Mouse (Mus musculus) heart, embryonic 14.5 days (tissue): ENCODE results near the gene Mfap2. TPM values are rescaled to one million over a fixed set of nuclear protein-coding genes. Genes with fewer than 3 reads are reported as not detected.

ENCODE experiments used
- ATAC-seq: fragments of 200-750 bp; cut with Nextera tagmentation; 2 replicates; pipeline ENCODE4 v1.8.0; 2017; ENCODE audit warnings: low read depth, moderate TSS enrichment; ENCODE audit not compliant: insufficient number of reproducible peaks, insufficient read depth, low FRiP score
- H3K27ac ChIP-seq, 2 experiments: fragments of 200-500 bp in 1 of 2; fragments of 300-500 bp in 1 of 2; sonication (generic) in 1 of 2; replicated peaks in 1 of 2; 2 replicates each; pipeline ENCODE4 v1.5.1; 2012 to 2014; ENCODE audit warnings: low read depth in 2 of 2, low read length in 2 of 2, control low read depth in 1 of 2, mild to moderate bottlenecking in 1 of 2, mixed read lengths in 1 of 2; ENCODE audit not compliant: control insufficient read depth in 1 of 2, insufficient read depth in 1 of 2
- H3K27me3 ChIP-seq: fragments of 300-500 bp; sonication (generic); 2 replicates; pipeline ENCODE4 v1.6.1; 2014; ENCODE audit warnings: mild to moderate bottlenecking, low read length, control low read depth; ENCODE audit not compliant: control insufficient read depth, insufficient read depth
- H3K36me3 ChIP-seq: fragments of 300-500 bp; sonication (generic); 2 replicates; pipeline ENCODE4 v1.6.1; 2014; ENCODE audit warnings: mild to moderate bottlenecking, control low read depth, low read length, mixed read lengths; ENCODE audit not compliant: control insufficient read depth, insufficient read depth
- H3K4me1 ChIP-seq, 2 experiments: fragments of 200-500 bp in 1 of 2; fragments of 300-500 bp in 1 of 2; sonication (generic) in 1 of 2; 2 replicates each; pipeline ENCODE4 v1.6.1; 2012 to 2014; ENCODE audit warnings: low read length in 2 of 2, control low read depth in 1 of 2, mixed read lengths in 1 of 2; ENCODE audit not compliant: control insufficient read depth in 2 of 2, insufficient read depth in 2 of 2
- H3K4me2 ChIP-seq: fragments of 300-500 bp; sonication (generic); 2 replicates; pipeline ENCODE4 v1.6.1; 2014; ENCODE audit warnings: mild to moderate bottlenecking, low read length
- H3K4me3 ChIP-seq, 2 experiments: fragments of 200-500 bp in 1 of 2; fragments of 300-500 bp in 1 of 2; sonication (generic) in 1 of 2; 2 replicates each; pipeline ENCODE4 v1.5.1; 2012 to 2014; ENCODE audit warnings: low read length in 2 of 2, mild to moderate bottlenecking in 2 of 2, control low read depth in 1 of 2, low read depth in 1 of 2, moderate library complexity in 1 of 2; ENCODE audit not compliant: control insufficient read depth in 1 of 2, insufficient read depth in 1 of 2
- H3K9ac ChIP-seq: fragments of 300-500 bp; sonication (generic); 2 replicates; pipeline ENCODE4 v1.6.1; 2014; ENCODE audit warnings: mild to moderate bottlenecking, low read length
- H3K9me3 ChIP-seq: fragments of 300-500 bp; sonication (generic); 2 replicates; pipeline ENCODE4 v1.6.1; 2016; ENCODE audit warnings: low read length, control low read depth; ENCODE audit not compliant: control insufficient read depth
- WGBS: fragments of 180-500 bp; shearing (Covaris S2); extraction: QIAGEN DNeasy Blood & Tissue Kit; methylation state at CpG from one replicate; pipeline ENCODE4 v1.1.7; 2014; 5-methylcytosine and 5-hydroxymethylcytosine counted together
- polyA plus RNA-seq: library from polyadenylated mRNA; unstranded; fragments of >200 nt; fragmentation: Nextera tagmentation; extraction: Ambion mirVana; gene quantifications from 2 replicates; pipeline ENCODE4 v1.2.1, GENCODE M21; 2014

Mfap2 gene
- polyA plus RNA-seq, 1 experiment from 2014 or later, result 295 TPM

- Histone ChIP-seq H3K27me3 (no peaks in the 10 kb centered on the region), H3K27ac (no peak overlapping the region), H3K9me3 (no peaks in the 10 kb centered on the region), H3K4me2 (no peak overlapping the region), H3K4me1 (peaks cover 16 to 26% of the 10 kb centered on the region in 2 experiments), H3K36me3 (peaks cover 48% of the 10 kb centered on the region), H3K9ac (0 out of 2 replicates have a peak overlapping the region, but pooled peaks have one; percentile 5), H3K4me3 (no peak overlapping the region)
- 28% methylated on average over 7 of the region's 7 CpGs for WGBS
- ATAC-seq, result no peak
Measured at GRCm38 (mm10) chr4:140964620-140965019, 45.6 kb upstream of the Mfap2 start.

GRCm38 (mm10) chr4:140967386-140968159 lies 42.6 kb upstream of the Mfap2 start:
- H3K4me2 ChIP-seq, result no peak overlapping the region
- WGBS, result 85% methylated on average over 11 of the region's 11 CpGs
- no peak for ATAC-seq
- H3K36me3 ChIP-seq, result peaks cover 78% of the 10 kb centered on the region
- H3K9ac ChIP-seq, result no peak overlapping the region
- no peak overlapping the region for H3K4me3 ChIP-seq
- no peaks in the 10 kb centered on the region for H3K9me3 ChIP-seq
- peaks cover 6 to 11% of the 10 kb centered on the region in 2 experiments for H3K4me1 ChIP-seq
- no peak overlapping the region for H3K27ac ChIP-seq
- no peaks in the 10 kb centered on the region for H3K27me3 ChIP-seq

GRCm38 (mm10) chr4:140971691-140972090 lies 38.5 kb upstream of the Mfap2 start:
- WGBS, result 86% methylated on average over 13 of the region's 13 CpGs
- Histone ChIP-seq H3K4me1 (no peaks in the 10 kb centered on the region), H3K27ac (no peak overlapping the region), H3K4me2 (no peak overlapping the region), H3K4me3 (no peak overlapping the region), H3K9me3 (no peaks in the 10 kb centered on the region), H3K36me3 (peaks cover 100% of the 10 kb centered on the region), H3K9ac (no peak overlapping the region), H3K27me3 (no peaks in the 10 kb centered on the region)
- ATAC-seq, result no peak

GRCm38 (mm10) chr4:140974408-140974807 lies 35.8 kb upstream of the Mfap2 start:
- H3K4me3 ChIP-seq, result no peak overlapping the region
- WGBS, result 92% methylated on average over 6 of the region's 6 CpGs
- H3K4me2 ChIP-seq, result no peak overlapping the region
- H3K27me3 ChIP-seq, result no peaks in the 10 kb centered on the region
- H3K4me1 ChIP-seq, result no peaks in the 10 kb centered on the region
- no peak overlapping the region for H3K27ac ChIP-seq
- ATAC-seq, result no peak
- peaks cover 100% of the 10 kb centered on the region for H3K36me3 ChIP-seq
- H3K9me3 ChIP-seq, result no peaks in the 10 kb centered on the region
- no peak overlapping the region for H3K9ac ChIP-seq

GRCm38 (mm10) chr4:140975356-140975755 lies 34.9 kb upstream of the Mfap2 start:
- Histone ChIP-seq H3K27me3 (no peaks in the 10 kb centered on the region), H3K9ac (no peak overlapping the region), H3K9me3 (no peaks in the 10 kb centered on the region), H3K4me2 (no peak overlapping the region), H3K27ac (no peak overlapping the region), H3K4me3 (no peak overlapping the region), H3K36me3 (peaks cover 100% of the 10 kb centered on the region), H3K4me1 (no peaks in the 10 kb centered on the region)
- no peak for ATAC-seq
- WGBS, result 92% methylated on average over 7 of the region's 7 CpGs

GRCm38 (mm10) chr4:140977278-140977677 lies 32.9 kb upstream of the Mfap2 start:
- Histone ChIP-seq H3K27me3 (no peaks in the 10 kb centered on the region), H3K4me2 (no peak overlapping the region), H3K36me3 (peaks cover 82% of the 10 kb centered on the region), H3K4me1 (no peaks in the 10 kb centered on the region), H3K4me3 (no peak overlapping the region), H3K9ac (no peak overlapping the region), H3K27ac (no peak overlapping the region), H3K9me3 (no peaks in the 10 kb centered on the region)
- no peak for ATAC-seq
- 81% methylated on average over 10 of the region's 10 CpGs for WGBS

GRCm38 (mm10) chr4:140977886-140978692 lies 32.1 kb upstream of the Mfap2 start:
- Histone ChIP-seq H3K9me3 (no peaks in the 10 kb centered on the region), H3K27ac (no peak overlapping the region), H3K4me3 (no peak overlapping the region), H3K4me2 (no peak overlapping the region), H3K27me3 (no peaks in the 10 kb centered on the region), H3K36me3 (peaks cover 73% of the 10 kb centered on the region), H3K9ac (no peak overlapping the region), H3K4me1 (peaks cover under 1 to 1% of the 10 kb centered on the region in 2 experiments; a peak in 2 of 4 replicates)
- ATAC-seq, result no peak
- 89% methylated on average over 14 of the region's 14 CpGs for WGBS
